Mouse (Mus musculus) forebrain, postnatal 0 days (tissue): ENCODE data around the gene Smim14. TPM values are rescaled to one million over a fixed set of nuclear protein-coding genes. Genes with fewer than 3 reads are reported as not detected.

Source experiments
- ATAC-seq: fragments of 200-750 bp; cut with Nextera tagmentation; 2 replicates; pipeline ENCODE4 v1.8.0; 2017; ENCODE audit warnings: mild to moderate bottlenecking, moderate library complexity
- DNase-seq: peaks from one replicate; pipeline ENCODE4 v3.0.0-alpha.2; 2015
- H3K27ac ChIP-seq: fragments of 300-500 bp; sonication (generic); 2 replicates; pipeline ENCODE4 v1.5.1; 2014; ENCODE audit warnings: low read depth, mild to moderate bottlenecking, antibody characterized with exemption, low read length, moderate library complexity, mixed read lengths
- H3K27me3 ChIP-seq: fragments of 300-500 bp; sonication (generic); 2 replicates; pipeline ENCODE4 v1.6.1; 2014; ENCODE audit warnings: mild to moderate bottlenecking, low read length, mixed read lengths; ENCODE audit not compliant: insufficient read depth
- H3K36me3 ChIP-seq: fragments of 300-500 bp; sonication (generic); 2 replicates; pipeline ENCODE4 v1.6.1; 2014; ENCODE audit warnings: mild to moderate bottlenecking, moderate library complexity; ENCODE audit not compliant: insufficient read depth
- H3K4me1 ChIP-seq: fragments of 300-500 bp; sonication (generic); 2 replicates; pipeline ENCODE4 v1.6.1; 2014; ENCODE audit warnings: antibody characterized with exemption; ENCODE audit not compliant: insufficient read depth
- H3K4me2 ChIP-seq: fragments of 300-500 bp; sonication (generic); 2 replicates; pipeline ENCODE4 v1.6.1; 2014; ENCODE audit warnings: low read depth, mild to moderate bottlenecking, moderate library complexity
- H3K4me3 ChIP-seq: fragments of 300-500 bp; sonication (generic); 2 replicates; pipeline ENCODE4 v1.5.1; 2014; ENCODE audit warnings: low read depth, low read length, mixed read lengths
- H3K9ac ChIP-seq: fragments of 300-500 bp; sonication (generic); 2 replicates; pipeline ENCODE4 v1.6.1; 2014; ENCODE audit warnings: mild to moderate bottlenecking
- H3K9me3 ChIP-seq: fragments of 300-500 bp; sonication (generic); 2 replicates; pipeline ENCODE4 v1.6.1; 2016; ENCODE audit warnings: low read length
- CTCF ChIP-seq: sonication (generic); IDR thresholded peaks from 2 replicates; pipeline ENCODE4 v1.5.1; 2016; ENCODE audit warnings: antibody characterized with exemption, control low read depth, low read depth
- WGBS: fragments of 180-500 bp; shearing (Covaris S2); extraction: QIAGEN DNeasy Blood & Tissue Kit; methylation state at CpG from one replicate; pipeline ENCODE4 v1.1.7; 2014; 5-methylcytosine and 5-hydroxymethylcytosine counted together
- polyA plus RNA-seq: library from polyadenylated mRNA; unstranded; fragments of >200 nt; fragmentation: Nextera tagmentation; extraction: Ambion mirVana; gene quantifications from 2 replicates; pipeline ENCODE4 v1.2.1, GENCODE M21; 2015
- total RNA-seq: library from RNA; depleted of rRNA; stranded (reverse); fragments of >200 nt; gene quantifications from 2 replicates; pipeline ENCODE4 v1.2.3, GENCODE M21; 2014; rRNA removed

The Smim14 gene
- 139 and 158 TPM in 2 replicates for total RNA-seq
- 255 and 269 TPM in 2 replicates for polyA plus RNA-seq

GRCm38 (mm10) chr5:65536751-65537419 is at the start of gene Smim14, which contains the start of gene Ube2k:
Smim14 (minus strand) TSS chr5:65537184.
Ube2k (plus strand) TSS chr5:65537233.
- Histone ChIP-seq H3K4me1 (peaks cover 11% of the 10 kb centered on the region; the same call in 1 of the 2 replicates), H3K4me3 (peak within 1 kb of the TSS; percentile 92), H3K27me3 (no peaks in the 10 kb centered on the region), H3K4me2 (peak within 1 kb of the TSS; percentile 67), H3K9me3 (no peaks in the 10 kb centered on the region), H3K36me3 (no peaks in the 10 kb centered on the region), H3K9ac (peak within 1 kb of the TSS; percentile 94), H3K27ac (peak within 1 kb of the TSS; percentile 98)
- DNase-seq: peak; percentile 96
- ATAC-seq: peak; percentile 97
- WGBS: 3% methylated on average over 63 of the region's 66 CpGs
- TF ChIP-seq CTCF: peak; percentile 29

- 95% methylated on average over 5 of the region's 5 CpGs for WGBS
- TF ChIP-seq CTCF: no peak
- H3K36me3 ChIP-seq: peaks cover 2% of the 10 kb centered on the region
These were observed 49.3 kb upstream of the Smim14 start for GRCm38 (mm10) chr5:65586291-65586690.

GRCm38 (mm10) chr5:65578545-65578944 is 41.6 kb upstream of the Smim14 start:
- no peak for TF ChIP-seq CTCF
- Histone ChIP-seq H3K4me3 (no peak overlapping the region), H3K27me3 (no peaks in the 10 kb centered on the region), H3K27ac (no peak overlapping the region), H3K36me3 (peaks cover 2% of the 10 kb centered on the region), H3K4me1 (no peaks in the 10 kb centered on the region), H3K9me3 (no peaks in the 10 kb centered on the region), H3K4me2 (no peak overlapping the region), H3K9ac (no peak overlapping the region)
- DNase-seq (no peak), ATAC-seq (no peak)
- 74% methylated on average over 3 of the region's 3 CpGs for WGBS

More at GRCm38 (mm10) chr5:65586291-65586690, 49.3 kb upstream of the Smim14 start:
- H3K4me1 ChIP-seq: no peaks in the 10 kb centered on the region
- H3K27ac ChIP-seq: no peak overlapping the region
- DNase-seq (no peak), ATAC-seq (no peak)
- no peaks in the 10 kb centered on the region for H3K27me3 ChIP-seq
- no peak overlapping the region for H3K9ac ChIP-seq
- no peaks in the 10 kb centered on the region for H3K9me3 ChIP-seq
- no peak overlapping the region for H3K4me3 ChIP-seq
- H3K4me2 ChIP-seq: no peak overlapping the region

- Histone ChIP-seq H3K27ac (no peak overlapping the region), H3K36me3 (peaks cover 9% of the 10 kb centered on the region), H3K4me3 (no peak overlapping the region), H3K9me3 (no peaks in the 10 kb centered on the region), H3K27me3 (no peaks in the 10 kb centered on the region), H3K4me1 (no peaks in the 10 kb centered on the region), H3K4me2 (no peak overlapping the region), H3K9ac (no peak overlapping the region)
- DNase-seq (no peak), ATAC-seq (no peak)
- WGBS: 75% methylated on average over 2 of the region's 2 CpGs
- TF ChIP-seq CTCF: no peak
These were observed 38.9 kb upstream of the Smim14 start for GRCm38 (mm10) chr5:65575896-65576295.

GRCm38 (mm10) chr5:65574876-65575275 is 37.9 kb upstream of the Smim14 start:
- no peak for ATAC-seq
- 77% methylated on average over 2 of the region's 2 CpGs for WGBS

GRCm38 (mm10) chr5:65565486-65565885 is 28.5 kb upstream of the Smim14 start:
- no peak overlapping the region for H3K4me3 ChIP-seq
- no peak overlapping the region for H3K4me2 ChIP-seq
- no peaks in the 10 kb centered on the region for H3K9me3 ChIP-seq
- H3K36me3 ChIP-seq: no peaks in the 10 kb centered on the region; the same call in 1 of the 2 replicates
- no peak for DNase-seq
- no peak for TF ChIP-seq CTCF
- no peak overlapping the region for H3K27ac ChIP-seq
- WGBS: 89% methylated on average over 2 of the region's 2 CpGs
- H3K4me1 ChIP-seq: no peaks in the 10 kb centered on the region
- no peak overlapping the region for H3K9ac ChIP-seq
- no peak for ATAC-seq
- no peaks in the 10 kb centered on the region for H3K27me3 ChIP-seq

More at GRCm38 (mm10) chr5:65574876-65575275, 37.9 kb upstream of the Smim14 start:
- Histone ChIP-seq H3K36me3 (peaks cover 9% of the 10 kb centered on the region; the same call in 1 of the 2 replicates), H3K4me1 (no peaks in the 10 kb centered on the region), H3K4me2 (no peak overlapping the region), H3K4me3 (no peak overlapping the region), H3K9me3 (no peaks in the 10 kb centered on the region), H3K27ac (no peak overlapping the region), H3K27me3 (no peaks in the 10 kb centered on the region), H3K9ac (no peak overlapping the region)
- DNase-seq: no peak
- no peak for TF ChIP-seq CTCF

- no peak overlapping the region for H3K9ac ChIP-seq
- WGBS: 31% methylated on average over 20 of the region's 20 CpGs
- ATAC-seq: no peak
These were observed 24.3 kb upstream of the Smim14 start for GRCm38 (mm10) chr5:65561125-65561893.

More at GRCm38 (mm10) chr5:65561125-65561893, 24.3 kb upstream of the Smim14 start:
- H3K4me3 ChIP-seq: no peak overlapping the region
- no peaks in the 10 kb centered on the region for H3K9me3 ChIP-seq
- no peak for DNase-seq
- no peaks in the 10 kb centered on the region for H3K4me1 ChIP-seq
- no peak overlapping the region for H3K4me2 ChIP-seq
- H3K27me3 ChIP-seq: no peaks in the 10 kb centered on the region
- H3K36me3 ChIP-seq: no peaks in the 10 kb centered on the region
- H3K27ac ChIP-seq: no peak overlapping the region
- no peak for TF ChIP-seq CTCF
